ENCODE assay signal across 32 mouse cellular contexts in the genomic region with DNA sequence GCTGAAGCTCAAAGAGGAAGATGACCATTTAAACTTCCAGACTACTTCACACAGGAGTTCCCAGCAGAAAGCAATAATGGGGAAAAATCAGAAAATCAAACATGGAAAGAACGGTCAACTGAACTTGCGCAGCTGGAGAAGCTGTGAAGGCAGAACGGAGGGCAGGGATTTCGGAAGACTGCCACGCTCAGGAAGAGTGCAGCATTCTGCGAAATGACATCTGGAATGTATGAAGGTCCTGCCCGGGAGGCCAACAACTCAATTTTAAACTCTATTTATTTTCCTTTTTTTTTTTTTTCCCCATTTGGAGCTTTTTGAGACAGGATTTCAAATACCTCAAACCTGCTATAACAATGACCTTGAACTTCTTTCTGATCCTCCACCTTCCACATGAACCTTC.
"Had no signal": no experiment of that assay in that cellular context is flagged by ENCODE, and none has a peak within 500 bp of the region (broad histone marks: within the 10 kb centered on the region; RNA-seq: fewer than 3 reads in every experiment).

No protein-coding gene starts in this region.

- H3K4me3 ChIP-seq: heart, embryonic 12.5 days; heart, embryonic 13.5 days; heart, embryonic 15.5 days; hindbrain, embryonic 10.5 days; hindbrain, embryonic 12.5 days; hindbrain, embryonic 13.5 days; hindbrain, embryonic 15.5 days; intestine, embryonic 15.5 days; kidney, embryonic 15.5 days; layer of hippocampus, adult 2 months; left cerebral cortex, adult 2 months had no signal

- H3K27ac ChIP-seq: heart, embryonic 13.5 days; heart, embryonic 15.5 days; hindbrain, embryonic 10.5 days; hindbrain, embryonic 12.5 days; hindbrain, embryonic 13.5 days; hindbrain, embryonic 14.5 days; hindbrain, embryonic 15.5 days; hindbrain, postnatal 0 days; intestine, embryonic 15.5 days; layer of hippocampus, adult 2 months; left cerebral cortex, adult 2 months had no signal

- H3K36me3 ChIP-seq: heart, embryonic 15.5 days; hindbrain, embryonic 10.5 days; hindbrain, embryonic 12.5 days; hindbrain, embryonic 13.5 days; hindbrain, embryonic 15.5 days had no signal

- H3K4me2 ChIP-seq: heart, embryonic 12.5 days; heart, embryonic 13.5 days; heart, embryonic 15.5 days; hindbrain, embryonic 12.5 days; hindbrain, embryonic 13.5 days; hindbrain, embryonic 14.5 days; hindbrain, embryonic 15.5 days; intestine, embryonic 15.5 days; kidney, embryonic 15.5 days had no signal

- DNase-seq: heart, postnatal 10 days; heart, postnatal 14 days; heart, postnatal 36 days; heart, postnatal 4 days; kidney, adult 11 months; kidney, adult 18-20 months; kidney, adult 2 months; kidney, adult 9 months; kidney, postnatal 10 days; kidney, postnatal 14 days; kidney, postnatal 25 days; kidney, postnatal 36 days; kidney, postnatal 4 days; layer of hippocampus, adult 9-11 months; layer of hippocampus, postnatal 36 days had no signal

- H3K9ac ChIP-seq: heart, embryonic 12.5 days; heart, embryonic 13.5 days; heart, embryonic 15.5 days; hindbrain, embryonic 12.5 days; hindbrain, embryonic 13.5 days; hindbrain, embryonic 14.5 days; hindbrain, embryonic 15.5 days; intestine, embryonic 15.5 days; kidney, embryonic 15.5 days had no signal

- ATAC-seq: hindbrain, embryonic 16.5 days; hindbrain, postnatal 0 days; inflammation-experienced regulatory T-cells, adult 6 months; intestine, embryonic 15.5 days; intestine, embryonic 16.5 days; intestine, postnatal 0 days had no signal

- H3K9me3 ChIP-seq: heart, embryonic 12.5 days; heart, embryonic 13.5 days; heart, embryonic 15.5 days; hindbrain, embryonic 10.5 days; hindbrain, embryonic 12.5 days; hindbrain, embryonic 13.5 days; hindbrain, embryonic 15.5 days; intestine, embryonic 15.5 days; kidney, embryonic 15.5 days had no signal

- H3K27me3 ChIP-seq: heart, embryonic 12.5 days; heart, embryonic 13.5 days; heart, embryonic 15.5 days; hindbrain, embryonic 12.5 days; hindbrain, embryonic 13.5 days; hindbrain, embryonic 15.5 days; intestine, embryonic 15.5 days; kidney, embryonic 15.5 days had no signal
